Mouse (Mus musculus) limb, embryonic 13.5 days (tissue): ENCODE data around the gene Tmem119. TPM values are rescaled to one million over a fixed set of nuclear protein-coding genes. Genes with fewer than 3 reads are reported as not detected.
"Not testable (repeated sequence)": the region's sequence is repeated elsewhere in the genome, so short reads cannot be mapped to it uniquely, and the experiment has no call there.

Experiments used
- ATAC-seq: fragments of 200-750 bp; cut with Nextera tagmentation; 2 replicates; pipeline ENCODE4 v1.8.0; 2017; ENCODE audit warnings: low read depth, moderate number of reproducible peaks, moderate TSS enrichment; ENCODE audit not compliant: low FRiP score
- H3K27ac ChIP-seq: fragments of 300-500 bp; sonication (generic); 2 replicates; pipeline ENCODE4 v1.5.1; 2015; ENCODE audit warnings: inconsistent platforms, mild to moderate bottlenecking, moderate library complexity
- H3K27me3 ChIP-seq: fragments of 300-500 bp; sonication (generic); 2 replicates; pipeline ENCODE4 v1.6.1; 2015; ENCODE audit warnings: mild to moderate bottlenecking, inconsistent platforms
- H3K36me3 ChIP-seq: fragments of 300-500 bp; sonication (generic); 2 replicates; pipeline ENCODE4 v1.6.1; 2015; ENCODE audit warnings: inconsistent platforms, mild to moderate bottlenecking, moderate library complexity
- H3K4me1 ChIP-seq: fragments of 300-500 bp; sonication (generic); 2 replicates; pipeline ENCODE4 v1.6.1; 2015; ENCODE audit warnings: inconsistent platforms
- H3K4me2 ChIP-seq: fragments of 300-500 bp; sonication (generic); replicated peaks from 2 replicates; pipeline ENCODE4 v1.6.1; 2015; ENCODE audit warnings: inconsistent platforms, mild to moderate bottlenecking, moderate library complexity
- H3K4me3 ChIP-seq: fragments of 300-500 bp; sonication (generic); 2 replicates; pipeline ENCODE4 v1.5.1; 2015; ENCODE audit warnings: moderate library complexity, mild to moderate bottlenecking, inconsistent platforms
- H3K9ac ChIP-seq: fragments of 300-500 bp; sonication (generic); 2 replicates; pipeline ENCODE4 v1.6.1; 2015; ENCODE audit warnings: mild to moderate bottlenecking, inconsistent platforms
- H3K9me3 ChIP-seq: fragments of 300-500 bp; sonication (generic); 2 replicates; pipeline ENCODE4 v1.6.1; 2016; ENCODE audit warnings: inconsistent platforms
- WGBS: fragments of 180-500 bp; shearing (Covaris S2); methylation state at CpG from one replicate; pipeline ENCODE4 v1.1.7; 2015; 5-methylcytosine and 5-hydroxymethylcytosine counted together
- polyA plus RNA-seq: library from polyadenylated mRNA; unstranded; fragments of >200 nt; fragmentation: Nextera tagmentation; extraction: Ambion mirVana; gene quantifications from 2 replicates; pipeline ENCODE4 v1.2.1, GENCODE M21; 2015

Tmem119 gene
- polyA plus RNA-seq, 1 experiment from 2014 or later: 221 TPM

GRCm38 (mm10) chr5:113797149-113797882 is 3.0 kb downstream of the Tmem119 start:
- H3K9me3 ChIP-seq: no peaks in the 10 kb centered on the region
- 3% methylated on average over 19 of the region's 19 CpGs for WGBS
- H3K36me3 ChIP-seq: peaks cover 39% of the 10 kb centered on the region
- H3K4me2 ChIP-seq: peak overlapping the region; percentile 92
- no peaks in the 10 kb centered on the region for H3K27me3 ChIP-seq
- no peak for ATAC-seq
- H3K9ac ChIP-seq: peak overlapping the region; percentile 77
- H3K4me3 ChIP-seq: peak overlapping the region; percentile 72
- peak overlapping the region; percentile 98 for H3K27ac ChIP-seq
- peaks cover 81% of the 10 kb centered on the region for H3K4me1 ChIP-seq

- WGBS: 2% methylated on average over 13 of the region's 13 CpGs
- peak overlapping the region; percentile 77 for H3K9ac ChIP-seq
- H3K4me1 ChIP-seq: peaks cover 88% of the 10 kb centered on the region
- no peaks in the 10 kb centered on the region for H3K27me3 ChIP-seq
- no peaks in the 10 kb centered on the region for H3K9me3 ChIP-seq
- peak overlapping the region; percentile 98 for H3K27ac ChIP-seq
- H3K4me3 ChIP-seq: peak overlapping the region; percentile 72
- peaks cover 40% of the 10 kb centered on the region for H3K36me3 ChIP-seq
- peak; percentile 70 for ATAC-seq
- peak overlapping the region; percentile 92 for H3K4me2 ChIP-seq
These were observed 3.7 kb downstream of the Tmem119 start for GRCm38 (mm10) chr5:113796401-113797148.

- no peak overlapping the region for H3K4me2 ChIP-seq
- no peak overlapping the region; the same call in 1 of the 2 replicates for H3K27ac ChIP-seq
- no peaks in the 10 kb centered on the region for H3K27me3 ChIP-seq
- H3K4me3 ChIP-seq: no peak overlapping the region
- WGBS: 84% methylated on average over 16 of the region's 16 CpGs
- no peak overlapping the region for H3K9ac ChIP-seq
- H3K36me3 ChIP-seq: peaks cover 40% of the 10 kb centered on the region
- H3K4me1 ChIP-seq: peaks cover 96% of the 10 kb centered on the region
- no peaks in the 10 kb centered on the region for H3K9me3 ChIP-seq
- ATAC-seq: no peak
These were observed 8.9 kb downstream of the Tmem119 start for GRCm38 (mm10) chr5:113791197-113792095.

GRCm38 (mm10) chr5:113790453-113791196 is 9.7 kb downstream of the Tmem119 start:
- Histone ChIP-seq H3K27ac (peak overlapping the region; percentile 84; the same call in 1 of the 2 replicates), H3K36me3 (peaks cover 34% of the 10 kb centered on the region), H3K4me3 (no peak overlapping the region), H3K9me3 (no peaks in the 10 kb centered on the region), H3K27me3 (no peaks in the 10 kb centered on the region), H3K4me1 (peaks cover 88% of the 10 kb centered on the region), H3K9ac (no peak overlapping the region), H3K4me2 (no peak overlapping the region)
- ATAC-seq: no peak
- 73% methylated on average over 11 of the region's 11 CpGs for WGBS

GRCm38 (mm10) chr5:113789075-113789788 is 11.1 kb downstream of the Tmem119 start:
- peaks cover 81% of the 10 kb centered on the region for H3K4me1 ChIP-seq

GRCm38 (mm10) chr5:113788645-113789044 is 11.7 kb downstream of the Tmem119 start:
- peaks cover 81% of the 10 kb centered on the region for H3K4me1 ChIP-seq

More at GRCm38 (mm10) chr5:113789075-113789788, 11.1 kb downstream of the Tmem119 start:
- Histone ChIP-seq H3K9me3 (no peaks in the 10 kb centered on the region), H3K9ac (no peak overlapping the region), H3K27me3 (no peaks in the 10 kb centered on the region), H3K36me3 (peaks cover 20% of the 10 kb centered on the region), H3K4me2 (peak overlapping the region; percentile 10), H3K27ac (peak overlapping the region; percentile 84), H3K4me3 (no peak overlapping the region)
- ATAC-seq: peak; percentile 90
- 10% methylated on average over 7 of the region's 7 CpGs for WGBS

GRCm38 (mm10) chr5:113786985-113787384 is 13.3 kb downstream of the Tmem119 start:
- Histone ChIP-seq H3K9ac (no peak overlapping the region), H3K27ac (no peak overlapping the region; the same call in 1 of the 2 replicates)

More at GRCm38 (mm10) chr5:113788645-113789044, 11.7 kb downstream of the Tmem119 start:
- H3K36me3 ChIP-seq: peaks cover 14% of the 10 kb centered on the region
- H3K9ac ChIP-seq: no peak overlapping the region
- H3K4me3 ChIP-seq: no peak overlapping the region
- peak overlapping the region; percentile 84 for H3K27ac ChIP-seq
- ATAC-seq: peak; percentile 9; the same call in 1 of the 2 replicates
- H3K27me3 ChIP-seq: no peaks in the 10 kb centered on the region
- no peaks in the 10 kb centered on the region for H3K9me3 ChIP-seq
- peak overlapping the region; percentile 10 for H3K4me2 ChIP-seq
- 15% methylated on average over 6 of the region's 6 CpGs for WGBS

GRCm38 (mm10) chr5:113784104-113784503 is 16.2 kb downstream of the Tmem119 start:
- not testable (repeated sequence) for H3K36me3 ChIP-seq, H3K9me3 ChIP-seq, H3K4me3 ChIP-seq, ATAC-seq, H3K27me3 ChIP-seq
- peak overlapping the region; percentile 39 for H3K4me2 ChIP-seq
- H3K4me1 ChIP-seq: peaks cover 64% of the 10 kb centered on the region
- H3K27ac ChIP-seq: peak overlapping the region; percentile 83
- peak overlapping the region; percentile 50; the same call in 1 of the 2 replicates for H3K9ac ChIP-seq
- 21% methylated on average over 3 of the region's 3 CpGs for WGBS

More at GRCm38 (mm10) chr5:113786985-113787384, 13.3 kb downstream of the Tmem119 start:
- H3K4me2 ChIP-seq: no peak overlapping the region
- no peaks in the 10 kb centered on the region for H3K36me3 ChIP-seq
- peaks cover 77% of the 10 kb centered on the region for H3K4me1 ChIP-seq
- H3K27me3 ChIP-seq: no peaks in the 10 kb centered on the region
- ATAC-seq: no peak
- 61% methylated on average over 5 of the region's 5 CpGs for WGBS
- H3K9me3 ChIP-seq: no peaks in the 10 kb centered on the region
- no peak overlapping the region for H3K4me3 ChIP-seq

GRCm38 (mm10) chr5:113783581-113784001 is 16.7 kb downstream of the Tmem119 start:
- peak overlapping the region; percentile 50 for H3K9ac ChIP-seq
- H3K9me3 ChIP-seq: no peaks in the 10 kb centered on the region
- H3K4me2 ChIP-seq: peak overlapping the region; percentile 39
- ATAC-seq: peak; percentile 33; the same call in 1 of the 2 replicates
- WGBS: 6% methylated on average over 12 of the region's 12 CpGs
- peak overlapping the region; percentile 83 for H3K27ac ChIP-seq
- no peaks in the 10 kb centered on the region for H3K27me3 ChIP-seq
- peaks cover 59% of the 10 kb centered on the region for H3K4me1 ChIP-seq
- no peak overlapping the region for H3K4me3 ChIP-seq
- H3K36me3 ChIP-seq: peaks cover 2% of the 10 kb centered on the region; the same call in 1 of the 2 replicates

GRCm38 (mm10) chr5:113782624-113783023 is 17.7 kb downstream of the Tmem119 start:
- H3K4me1 ChIP-seq: peaks cover 49% of the 10 kb centered on the region
- no peaks in the 10 kb centered on the region for H3K9me3 ChIP-seq
- no peak overlapping the region for H3K4me3 ChIP-seq
- 85% methylated on average over 7 of the region's 7 CpGs for WGBS
- H3K27ac ChIP-seq: peak overlapping the region; percentile 83; the same call in 1 of the 2 replicates
- no peak for ATAC-seq
- H3K9ac ChIP-seq: no peak overlapping the region
- no peak overlapping the region for H3K4me2 ChIP-seq
- H3K36me3 ChIP-seq: peaks cover 9% of the 10 kb centered on the region; the same call in 1 of the 2 replicates
- H3K27me3 ChIP-seq: no peaks in the 10 kb centered on the region
